Mouse (Mus musculus): ENCODE data around the gene Odf3. TPM values are rescaled to one million over a fixed set of nuclear protein-coding genes. Genes with fewer than 3 reads are reported as not detected.

The Odf3 gene
- polyA plus RNA-seq, 1 experiment from 2014 or later, result not detected

DNA sequence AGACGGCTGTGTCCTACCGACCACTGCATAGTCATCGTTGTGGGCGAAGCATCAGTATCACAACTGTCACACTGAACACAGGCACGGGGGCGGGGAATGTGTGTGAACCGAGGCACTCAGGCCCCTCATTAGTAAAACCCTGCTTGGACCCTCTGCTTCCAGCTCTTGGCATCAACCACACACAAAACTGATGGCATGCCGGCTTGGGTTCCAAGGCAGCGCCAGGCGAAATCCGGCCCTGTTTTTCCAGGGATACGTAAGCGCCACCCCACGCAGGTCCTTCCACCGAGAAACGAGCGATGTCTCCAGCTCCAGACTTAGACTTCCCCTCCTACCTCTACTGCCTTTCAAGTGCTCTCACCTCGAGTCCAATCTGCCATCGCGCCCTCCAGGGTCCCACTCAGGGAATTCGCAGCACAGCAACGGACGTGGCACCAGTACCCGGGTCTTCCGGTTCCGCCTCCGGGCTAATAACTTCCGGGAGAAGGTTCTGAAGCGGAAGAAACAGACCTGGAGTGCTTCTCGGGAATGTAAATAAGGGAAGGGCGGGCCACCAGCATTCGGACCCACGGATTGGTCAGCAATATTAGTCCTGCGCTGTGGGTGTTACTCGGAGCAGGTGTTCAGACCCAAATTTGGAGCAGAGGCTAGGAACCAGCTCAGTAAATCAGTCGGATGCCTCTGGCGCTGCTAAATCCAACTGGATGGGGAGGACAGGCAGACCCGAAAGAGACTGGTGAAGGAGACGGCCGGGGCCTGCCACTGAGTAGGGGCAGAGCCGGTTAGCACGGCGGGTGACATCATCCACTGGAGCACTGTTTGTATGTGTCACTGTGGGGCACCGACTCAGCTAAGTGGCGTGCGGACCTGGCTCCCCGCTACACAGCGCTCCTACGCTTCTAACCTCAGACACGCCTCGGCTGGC is 8.5 kb downstream of the Odf3 start, which contains the start of gene Gm45785:
Gene Gm45785, minus strand, starts transcription at position 472 of the 925 bp plus-strand sequence.
- Histone ChIP-seq H3K36me3 (ENCODE audit: inconsistent target) (peaks cover 40% of the 10 kb centered on the region), H3K4me3 (ENCODE audit: inconsistent target) (peak within 1 kb of the TSS; percentile 90)

GRCm38 (mm10) chr7:140856785-140857549 is 9.4 kb downstream of the Odf3 start, which contains the start of gene Ric8a:
Gene Ric8a (plus strand): TSS chr7:140856957.
- 1% methylated on average over 49 of the region's 50 CpGs for WGBS (ENCODE audit: missing documents)
- H3K27ac ChIP-seq, result peak within 1 kb of the TSS; percentile 91
- H3K36me3 ChIP-seq (ENCODE audit: inconsistent target), result peaks cover 48% of the 10 kb centered on the region
- H3K79me2 ChIP-seq (ENCODE audit: inconsistent target), result peaks cover 73% of the 10 kb centered on the region
- peak within 1 kb of the TSS; percentile 90 for H3K4me3 ChIP-seq (ENCODE audit: inconsistent target)

More for the DNA sequence above, 8.5 kb downstream of the Odf3 start, which contains the start of gene Gm45785:
- Histone ChIP-seq H3K27ac (peak within 1 kb of the TSS; percentile 91), H3K79me2 (ENCODE audit: inconsistent target) (peaks cover 73% of the 10 kb centered on the region)
- WGBS (ENCODE audit: missing documents), result under 1% methylated on average over 51 of the region's 51 CpGs

DNA sequence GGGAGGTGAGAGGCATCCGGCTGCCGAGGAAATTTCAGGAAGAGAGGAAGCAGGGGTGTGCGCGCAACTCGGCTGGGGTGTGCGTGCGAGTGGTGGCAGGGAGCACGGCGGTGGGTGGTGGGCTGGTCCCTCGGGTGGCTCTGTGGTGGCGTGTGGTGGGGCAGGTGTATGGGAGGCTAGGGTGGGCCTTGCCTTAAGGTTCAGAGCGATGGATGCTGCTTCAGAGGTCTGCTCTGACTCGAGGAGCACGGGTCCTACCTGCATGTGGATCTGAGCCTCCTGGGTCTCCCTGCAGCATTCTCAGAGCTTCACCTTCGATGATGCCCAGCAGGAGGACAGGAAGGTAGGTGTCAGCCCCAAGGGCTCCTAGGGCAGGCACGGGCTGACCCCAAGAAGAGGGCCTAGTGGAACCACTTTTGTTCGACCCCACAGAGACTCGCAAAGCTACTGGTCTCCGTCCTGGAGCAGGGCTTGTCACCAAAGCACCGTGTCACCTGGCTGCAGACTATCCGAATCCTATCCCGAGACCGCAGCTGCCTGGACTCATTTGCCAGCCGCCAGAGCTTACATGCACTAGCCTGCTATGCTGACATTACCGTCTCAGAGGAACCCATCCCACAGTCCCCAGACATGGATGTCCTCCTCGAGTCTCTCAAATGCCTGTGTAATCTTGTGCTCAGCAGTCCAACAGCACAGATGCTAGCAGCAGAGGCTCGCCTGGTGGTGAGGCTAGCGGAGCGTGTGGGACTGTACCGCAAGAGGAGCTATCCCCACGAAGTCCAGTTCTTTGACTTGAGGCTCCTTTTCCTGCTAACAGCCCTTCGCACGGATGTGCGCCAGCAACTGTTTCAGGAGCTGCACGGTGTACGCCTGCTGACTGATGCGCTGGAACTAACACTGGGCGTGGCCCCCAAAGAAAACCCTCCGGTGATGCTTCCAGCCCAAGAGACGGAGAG is 10.2 kb downstream of the Odf3 start, which contains the start of gene Bet1l:
Gene Bet1l, minus strand, starts transcription at position 28 of the 956 bp plus-strand sequence.
- Histone ChIP-seq H3K36me3 (ENCODE audit: inconsistent target) (peaks cover 52% of the 10 kb centered on the region), H3K4me3 (ENCODE audit: inconsistent target) (peak within 1 kb of the TSS; percentile 90)

GRCm38 (mm10) chr7:140858746-140859145 is 11.1 kb downstream of the Odf3 start:
- Histone ChIP-seq H3K27ac (no peak overlapping the region), H3K79me2 (ENCODE audit: inconsistent target) (peaks cover 61% of the 10 kb centered on the region), H3K36me3 (ENCODE audit: inconsistent target) (peaks cover 52% of the 10 kb centered on the region), H3K4me3 (ENCODE audit: inconsistent target) (peak overlapping the region; percentile 90; the same call in 1 of the 2 replicates)
- 82% methylated on average over 8 of the region's 8 CpGs for WGBS (ENCODE audit: missing documents)

More for the DNA sequence above, 10.2 kb downstream of the Odf3 start, which contains the start of gene Bet1l:
- 13% methylated on average over 40 of the region's 40 CpGs for WGBS (ENCODE audit: missing documents)
- Histone ChIP-seq H3K79me2 (ENCODE audit: inconsistent target) (peaks cover 70% of the 10 kb centered on the region), H3K27ac (peak within 1 kb of the TSS; percentile 91)

DNA sequence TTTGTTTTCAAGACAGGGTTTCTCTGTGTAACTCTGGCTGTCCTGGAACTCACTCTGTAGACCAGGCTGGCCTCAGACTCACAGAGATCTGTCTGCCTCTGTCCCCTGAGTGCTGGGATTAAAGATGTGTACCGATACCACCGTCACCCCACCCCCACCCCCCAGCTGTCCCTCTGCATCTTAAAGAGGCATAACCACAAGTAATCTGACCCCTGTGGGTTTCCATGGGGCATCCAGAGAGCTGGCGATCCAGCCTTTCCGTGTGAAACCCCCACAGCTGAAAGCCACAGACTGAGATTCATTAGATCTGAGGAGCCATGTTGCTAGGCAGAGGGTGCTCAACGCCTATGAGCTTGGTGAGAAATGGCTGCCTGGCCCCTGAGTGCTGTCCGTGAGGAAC is 12.4 kb downstream of the Odf3 start:
- WGBS (ENCODE audit: missing documents), result 74% methylated on average over 6 of the region's 6 CpGs
- no peak overlapping the region for H3K27ac ChIP-seq
- H3K36me3 ChIP-seq (ENCODE audit: inconsistent target), result peaks cover 58% of the 10 kb centered on the region
- no peak overlapping the region for H3K4me3 ChIP-seq (ENCODE audit: inconsistent target)
- H3K79me2 ChIP-seq (ENCODE audit: inconsistent target), result peaks cover 48% of the 10 kb centered on the region

DNA sequence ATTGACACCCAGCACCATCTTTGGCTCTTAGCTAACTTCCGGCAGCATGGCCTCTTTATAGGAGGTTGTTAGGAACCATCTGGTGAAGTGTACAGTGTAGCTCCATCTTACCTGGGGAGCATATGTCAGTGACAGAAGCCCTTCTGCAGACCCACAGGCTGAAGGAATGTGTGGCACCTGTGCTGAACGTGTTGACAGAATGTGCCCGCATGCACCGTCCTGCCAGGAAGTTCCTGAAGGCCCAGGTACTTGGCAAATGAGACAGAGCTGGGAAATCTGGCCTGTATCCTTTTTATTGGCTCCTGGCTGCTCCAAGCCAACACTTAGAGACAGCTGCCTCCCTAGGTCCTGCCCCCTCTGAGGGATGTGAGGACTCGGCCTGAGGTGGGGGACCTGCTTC is 13.1 kb downstream of the Odf3 start:
- Histone ChIP-seq H3K27ac (no peak overlapping the region), H3K36me3 (ENCODE audit: inconsistent target) (peaks cover 58% of the 10 kb centered on the region), H3K4me3 (ENCODE audit: inconsistent target) (no peak overlapping the region), H3K79me2 (ENCODE audit: inconsistent target) (peaks cover 41% of the 10 kb centered on the region)
- WGBS (ENCODE audit: missing documents), result 91% methylated on average over 5 of the region's 5 CpGs

DNA sequence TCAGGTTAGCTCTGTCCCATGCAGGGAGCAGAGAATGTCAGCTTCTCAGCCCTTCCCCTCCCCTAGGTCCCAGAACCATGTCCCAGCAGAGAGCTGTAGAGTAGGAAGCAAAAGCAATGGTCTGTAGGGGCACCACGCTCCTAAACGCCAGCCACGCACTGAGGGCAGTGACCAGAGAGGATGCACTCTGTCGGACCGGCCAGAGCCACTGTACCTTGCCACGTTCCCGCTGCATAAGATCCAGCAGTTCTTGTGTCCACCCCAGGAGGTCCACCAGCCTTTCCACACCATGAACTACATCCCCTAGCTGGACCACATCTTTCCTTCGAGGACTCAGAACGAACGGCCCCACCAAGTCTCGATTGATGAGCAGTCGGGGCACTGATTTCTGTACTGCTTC is 17.2 kb downstream of the Odf3 start:
- Histone ChIP-seq H3K36me3 (ENCODE audit: inconsistent target) (peaks cover 54% of the 10 kb centered on the region), H3K4me3 (ENCODE audit: inconsistent target) (no peak overlapping the region), H3K27ac (no peak overlapping the region), H3K79me2 (ENCODE audit: inconsistent target) (peaks cover 11% of the 10 kb centered on the region)
- 95% methylated on average over 12 of the region's 12 CpGs for WGBS (ENCODE audit: missing documents)

DNA sequence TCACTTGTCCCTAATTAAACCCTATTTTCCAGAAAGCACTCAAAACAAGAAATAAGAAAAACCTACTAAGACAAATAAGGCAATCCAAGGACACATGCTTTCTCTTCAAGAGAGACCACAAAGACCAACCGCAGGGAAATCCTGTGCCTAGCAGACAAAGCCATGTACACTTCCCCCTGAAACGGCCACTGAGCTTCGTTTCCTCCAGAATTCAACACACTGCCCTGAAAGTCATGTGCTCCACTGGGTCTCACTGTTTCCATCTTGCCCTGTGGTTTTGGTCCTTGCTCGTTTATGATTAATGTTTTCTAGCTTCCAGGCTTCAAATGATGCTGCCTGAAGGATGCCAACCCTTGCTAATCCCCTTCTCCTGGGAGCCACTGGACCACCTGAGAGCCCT is 26.6 kb downstream of the Odf3 start:
- 0% methylated on average over 4 of the region's 4 CpGs for WGBS (ENCODE audit: missing documents)
- peaks cover 16% of the 10 kb centered on the region for H3K79me2 ChIP-seq (ENCODE audit: inconsistent target)
- H3K27ac ChIP-seq, result peak overlapping the region; percentile 67
- H3K4me3 ChIP-seq (ENCODE audit: inconsistent target), result no peak overlapping the region
- H3K36me3 ChIP-seq (ENCODE audit: inconsistent target), result peaks cover 2% of the 10 kb centered on the region; the same call in 1 of the 2 replicates

DNA sequence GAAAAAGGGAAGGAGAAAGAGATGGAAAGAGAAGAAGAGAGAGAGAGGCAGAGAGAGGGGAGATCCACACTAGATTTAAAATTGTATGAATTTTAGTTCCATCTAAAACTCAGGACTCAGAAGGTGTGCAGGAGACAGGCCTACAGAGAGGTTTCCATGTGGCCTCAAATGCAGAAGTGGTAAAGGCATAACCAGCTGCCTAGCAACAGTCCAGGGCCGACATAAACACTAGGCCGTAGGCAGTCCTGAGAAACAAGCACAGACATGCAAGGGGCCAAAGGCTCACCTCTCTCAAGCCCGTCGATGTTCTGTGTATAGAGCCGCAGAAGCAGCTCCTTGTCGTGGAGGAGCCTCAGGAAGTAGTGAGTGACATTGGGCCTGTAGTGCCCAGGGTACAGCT is 29.8 kb downstream of the Odf3 start:
- Histone ChIP-seq H3K27ac (peak overlapping the region; percentile 46), H3K36me3 (ENCODE audit: inconsistent target) (no peaks in the 10 kb centered on the region; the same call in 1 of the 2 replicates), H3K4me3 (ENCODE audit: inconsistent target) (no peak overlapping the region), H3K79me2 (ENCODE audit: inconsistent target) (peaks cover 42% of the 10 kb centered on the region)
- WGBS (ENCODE audit: missing documents), result 8% methylated on average over 6 of the region's 6 CpGs

DNA sequence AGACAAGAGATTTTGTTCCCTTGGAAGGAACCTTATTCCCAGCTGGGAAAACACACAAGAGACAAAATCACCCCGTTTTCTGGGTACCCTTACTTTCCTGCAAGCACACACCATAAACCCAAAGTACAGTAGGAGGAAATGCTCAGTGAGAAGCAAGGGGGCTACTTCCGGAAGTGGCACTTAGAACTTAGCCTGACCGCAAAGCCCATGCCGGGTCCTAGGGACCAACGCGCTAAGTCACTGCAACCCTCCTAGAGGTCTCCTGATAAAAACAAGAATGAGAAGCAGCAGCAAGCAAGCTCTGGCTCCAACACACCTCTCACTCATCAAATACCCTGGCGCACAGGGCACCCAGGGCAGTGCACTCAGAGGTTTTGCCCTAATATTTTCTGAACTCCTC is 31.8 kb downstream of the Odf3 start:
- peaks cover 6% of the 10 kb centered on the region; the same call in 1 of the 2 replicates for H3K36me3 ChIP-seq (ENCODE audit: inconsistent target)
- H3K79me2 ChIP-seq (ENCODE audit: inconsistent target), result peaks cover 62% of the 10 kb centered on the region
- 3% methylated on average over 7 of the region's 7 CpGs for WGBS (ENCODE audit: missing documents)
- no peak overlapping the region for H3K4me3 ChIP-seq (ENCODE audit: inconsistent target)
- H3K27ac ChIP-seq, result peak overlapping the region; percentile 33

- peak overlapping the region; percentile 59 for H3K27ac ChIP-seq
- H3K36me3 ChIP-seq (ENCODE audit: inconsistent target), result peaks cover 11% of the 10 kb centered on the region; the same call in 1 of the 2 replicates
- H3K4me3 ChIP-seq (ENCODE audit: inconsistent target), result peak overlapping the region; percentile 100
- H3K79me2 ChIP-seq (ENCODE audit: inconsistent target), result peaks cover 73% of the 10 kb centered on the region
- WGBS (ENCODE audit: missing documents), result 29% methylated on average over 3 of the region's 3 CpGs
These were observed 32.8 kb downstream of the Odf3 start for GRCm38 (mm10) chr7:140880419-140880818.

GRCm38 (mm10) chr7:140880865-140881515 is 33.4 kb downstream of the Odf3 start:
- 3% methylated on average over 8 of the region's 8 CpGs for WGBS (ENCODE audit: missing documents)

More at GRCm38 (mm10) chr7:140880865-140881515, 33.4 kb downstream of the Odf3 start:
- Histone ChIP-seq H3K36me3 (ENCODE audit: inconsistent target) (peaks cover 12% of the 10 kb centered on the region; the same call in 1 of the 2 replicates), H3K79me2 (ENCODE audit: inconsistent target) (peaks cover 78% of the 10 kb centered on the region), H3K4me3 (ENCODE audit: inconsistent target) (peak overlapping the region; percentile 100), H3K27ac (peak overlapping the region; percentile 59)
